Mouse (Mus musculus) ES-Bruce4 (cell line): ENCODE results near the gene Fkbp14. TPM values are rescaled to one million over a fixed set of nuclear protein-coding genes. Genes with fewer than 3 reads are reported as not detected.

Experiments
- H3K27ac ChIP-seq: 2 replicates; pipeline ENCODE4 v1.5.1; 2012; ENCODE audit warnings: low read length, inconsistent platforms; ENCODE audit not compliant: insufficient read depth
- H3K27me3 ChIP-seq: 2 replicates; pipeline ENCODE4 v1.6.1; 2012; ENCODE audit warnings: mild to moderate bottlenecking, low read length, inconsistent platforms; ENCODE audit not compliant: control insufficient read depth, poor library complexity, insufficient read depth, severe bottlenecking
- H3K36me3 ChIP-seq: 2 replicates; pipeline ENCODE4 v1.6.1; 2012; ENCODE audit warnings: inconsistent platforms, mild to moderate bottlenecking, low read length, moderate library complexity; ENCODE audit not compliant: control insufficient read depth, poor library complexity, insufficient read depth, severe bottlenecking
- H3K4me1 ChIP-seq: one replicate; pipeline ENCODE4 v1.8.1; 2011; ENCODE audit warnings: low read length; ENCODE audit not compliant: control insufficient read depth, insufficient read depth
- H3K4me3 ChIP-seq: 2 replicates; pipeline ENCODE4 v1.5.1; 2011; ENCODE audit warnings: low read depth, mild to moderate bottlenecking, low read length
- H3K9ac ChIP-seq: 2 replicates; pipeline ENCODE4 v1.6.1; 2012; ENCODE audit warnings: low read depth, mild to moderate bottlenecking, inconsistent platforms; ENCODE audit not compliant: poor library complexity, severe bottlenecking
- H3K9me3 ChIP-seq: replicated peaks from 2 replicates; pipeline ENCODE4 v1.6.1; 2012; ENCODE audit warnings: mild to moderate bottlenecking, low read length, inconsistent platforms; ENCODE audit not compliant: control insufficient read depth, poor library complexity, insufficient read depth, severe bottlenecking
- CTCF ChIP-seq: IDR thresholded peaks from one replicate; pipeline ENCODE4 v1.8.1; 2011; ENCODE audit warnings: low read depth, low read length
- EP300 ChIP-seq: IDR thresholded peaks from 2 replicates; pipeline ENCODE4 v1.6.1; 2011; ENCODE audit warnings: low read depth, low read length; ENCODE audit not compliant: insufficient read depth
- POLR2A ChIP-seq: IDR thresholded peaks from one replicate; pipeline ENCODE4 v1.8.1; 2011; ENCODE audit warnings: low read length; ENCODE audit not compliant: insufficient read depth
- polyA plus RNA-seq: library from polyadenylated mRNA; stranded (reverse); fragments of >200 nt; gene quantifications from 2 replicates; pipeline ENCODE4 v1.2.4, GENCODE M21; 2011; ENCODE audit warnings: low read depth; ENCODE audit not compliant: missing spikeins, insufficient read depth, insufficient read length

Gene Fkbp14
- polyA plus RNA-seq, result 3.1 and 5.0 TPM in 2 replicates

DNA sequence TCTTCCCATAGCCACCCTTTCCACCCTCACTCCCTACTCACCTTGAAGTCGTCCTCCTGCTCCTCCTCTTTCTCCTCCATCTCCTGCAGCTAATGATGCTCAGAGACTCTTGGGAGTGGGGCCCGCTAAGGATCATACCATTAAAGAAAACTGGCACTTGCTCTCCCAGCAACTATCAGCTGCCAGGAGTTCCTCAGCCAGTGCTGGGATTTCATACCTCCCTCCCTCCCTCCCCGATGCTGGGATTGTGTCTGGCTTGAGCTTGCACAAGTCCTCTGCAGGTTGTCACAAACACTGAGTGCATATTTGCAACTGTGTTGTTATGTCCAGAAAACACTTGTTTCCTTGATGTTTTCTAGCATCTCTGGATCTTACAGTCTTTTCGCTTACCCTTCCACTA lies at the start of gene Fkbp14:
Gene Fkbp14 (minus strand): TSS at position 101 of the 400 bp plus-strand sequence.
- Histone ChIP-seq H3K9ac (no peak within 1 kb of the TSS), H3K4me1 (no peaks in the 10 kb centered on the region), H3K4me3 (no peak within 1 kb of the TSS), H3K9me3 (no peaks in the 10 kb centered on the region), H3K27ac (no peak within 1 kb of the TSS), H3K27me3 (no peaks in the 10 kb centered on the region), H3K36me3 (no peaks in the 10 kb centered on the region)
- TF ChIP-seq EP300, result no peak
- TF ChIP-seq POLR2A, result no peak
- no peak for TF ChIP-seq CTCF

DNA sequence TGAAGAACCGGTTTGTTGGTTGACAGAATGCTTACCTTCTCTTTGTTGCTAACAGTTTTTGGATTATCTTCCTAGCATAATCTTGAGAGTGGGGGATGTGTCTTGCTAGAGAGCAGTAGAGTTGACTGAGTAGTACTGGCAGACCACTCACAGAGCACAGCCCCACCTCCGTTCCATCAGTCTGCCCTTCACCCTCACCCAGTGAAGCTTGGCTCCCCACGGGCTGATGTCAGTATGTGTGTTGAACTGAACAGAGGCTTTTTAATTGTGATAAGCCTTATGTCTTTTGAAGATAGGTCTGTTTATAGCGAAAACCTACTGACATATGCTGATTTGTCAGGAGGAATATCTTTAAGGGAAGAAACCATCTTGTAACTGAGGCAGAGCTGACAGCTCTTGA lies 46.1 kb upstream of the Fkbp14 start:
- Histone ChIP-seq H3K9me3 (no peaks in the 10 kb centered on the region), H3K36me3 (no peaks in the 10 kb centered on the region), H3K27ac (no peak overlapping the region), H3K9ac (no peak overlapping the region), H3K4me1 (no peaks in the 10 kb centered on the region), H3K4me3 (no peak overlapping the region), H3K27me3 (no peaks in the 10 kb centered on the region)
- no peak for TF ChIP-seq POLR2A
- TF ChIP-seq CTCF, result no peak

DNA sequence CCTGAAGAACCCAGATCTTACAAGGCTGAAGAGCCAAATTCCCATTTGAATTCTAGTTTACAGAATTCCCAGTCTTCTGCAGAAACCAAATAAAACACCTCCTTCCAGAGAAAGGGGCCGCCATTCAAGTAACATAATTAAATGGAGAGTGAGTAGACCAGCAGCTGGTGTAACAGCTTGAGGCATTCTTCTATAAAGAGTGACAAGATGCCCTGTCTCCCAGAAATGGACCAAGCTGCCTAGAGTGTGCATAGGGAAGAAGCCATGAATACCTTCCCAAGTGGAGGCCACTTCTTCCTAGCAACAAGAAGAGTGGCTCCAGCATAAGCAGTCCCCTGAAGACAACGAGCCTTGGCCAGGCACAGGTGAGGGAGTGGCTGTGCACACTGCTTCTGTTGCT lies 44.8 kb upstream of the Fkbp14 start:
- no peaks in the 10 kb centered on the region for H3K27me3 ChIP-seq

GRCm38 (mm10) chr6:54639877-54640276 lies 42.8 kb upstream of the Fkbp14 start:
- Histone ChIP-seq H3K9ac (no peak overlapping the region), H3K4me3 (no peak overlapping the region), H3K4me1 (no peaks in the 10 kb centered on the region), H3K27ac (no peak overlapping the region), H3K27me3 (no peaks in the 10 kb centered on the region), H3K9me3 (no peaks in the 10 kb centered on the region), H3K36me3 (no peaks in the 10 kb centered on the region)
- TF ChIP-seq CTCF (no peak), EP300 (no peak), POLR2A (no peak)

More for the DNA sequence above, 44.8 kb upstream of the Fkbp14 start:
- Histone ChIP-seq H3K9ac (no peak overlapping the region), H3K9me3 (no peaks in the 10 kb centered on the region), H3K27ac (no peak overlapping the region), H3K4me1 (no peaks in the 10 kb centered on the region), H3K36me3 (no peaks in the 10 kb centered on the region), H3K4me3 (no peak overlapping the region)
- TF ChIP-seq CTCF, result no peak

GRCm38 (mm10) chr6:54631462-54631861 lies 34.4 kb upstream of the Fkbp14 start:
- Histone ChIP-seq H3K27ac (no peak overlapping the region), H3K9ac (no peak overlapping the region), H3K4me1 (no peaks in the 10 kb centered on the region), H3K36me3 (no peaks in the 10 kb centered on the region), H3K4me3 (no peak overlapping the region), H3K27me3 (no peaks in the 10 kb centered on the region), H3K9me3 (no peaks in the 10 kb centered on the region)
- TF ChIP-seq POLR2A (no peak), CTCF (no peak), EP300 (no peak)

DNA sequence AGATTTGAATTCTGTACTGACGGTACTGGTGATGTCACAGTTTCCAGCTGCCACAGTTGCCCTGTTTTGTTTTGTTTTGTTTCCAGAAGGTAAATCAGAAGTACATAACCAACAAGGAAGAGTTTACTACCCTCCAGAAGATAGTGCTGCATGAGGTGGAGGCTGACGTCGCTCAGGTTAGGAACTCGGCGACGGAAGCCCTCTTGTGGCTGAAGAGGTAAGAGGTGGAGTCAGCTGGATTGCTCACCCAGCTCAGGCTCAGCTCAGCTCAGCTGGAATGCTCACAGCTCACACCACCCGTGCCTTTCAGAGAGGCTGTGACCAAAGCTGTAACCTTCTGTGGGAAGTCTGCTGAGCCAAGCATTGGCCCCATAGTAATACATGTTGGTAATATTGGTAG lies 32.6 kb upstream of the Fkbp14 start:
- Histone ChIP-seq H3K27me3 (no peaks in the 10 kb centered on the region), H3K4me1 (no peaks in the 10 kb centered on the region), H3K36me3 (no peaks in the 10 kb centered on the region), H3K27ac (no peak overlapping the region), H3K4me3 (no peak overlapping the region), H3K9ac (no peak overlapping the region), H3K9me3 (no peaks in the 10 kb centered on the region)
- no peak for TF ChIP-seq POLR2A
- no peak for TF ChIP-seq EP300
- peak; percentile 59 for TF ChIP-seq CTCF

- Histone ChIP-seq H3K27ac (no peak overlapping the region), H3K27me3 (no peaks in the 10 kb centered on the region)
- TF ChIP-seq EP300, result no peak
These were observed 31.3 kb upstream of the Fkbp14 start for GRCm38 (mm10) chr6:54628381-54628780.

More at GRCm38 (mm10) chr6:54628381-54628780, 31.3 kb upstream of the Fkbp14 start:
- Histone ChIP-seq H3K36me3 (no peaks in the 10 kb centered on the region), H3K4me3 (no peak overlapping the region), H3K9ac (no peak overlapping the region), H3K4me1 (no peaks in the 10 kb centered on the region), H3K9me3 (no peaks in the 10 kb centered on the region)
